Mouse (Mus musculus) spleen, adult 18-20 months (tissue): ENCODE measurements around the gene Fam20b.
"Not testable (repeated sequence)": the region's sequence is repeated elsewhere in the genome, so short reads cannot be mapped to it uniquely, and the experiment has no call there.

Experiments
- DNase-seq, 2 experiments: peaks; one replicate each; pipeline ENCODE4 v3.0.0; 2022; ENCODE audit warnings: mixed read lengths in 2 of 2

Gene Fam20b

GRCm38 (mm10) chr1:156669208-156669983 is 49.5 kb downstream of the Fam20b start:
- DNase-seq: no peak

DNA sequence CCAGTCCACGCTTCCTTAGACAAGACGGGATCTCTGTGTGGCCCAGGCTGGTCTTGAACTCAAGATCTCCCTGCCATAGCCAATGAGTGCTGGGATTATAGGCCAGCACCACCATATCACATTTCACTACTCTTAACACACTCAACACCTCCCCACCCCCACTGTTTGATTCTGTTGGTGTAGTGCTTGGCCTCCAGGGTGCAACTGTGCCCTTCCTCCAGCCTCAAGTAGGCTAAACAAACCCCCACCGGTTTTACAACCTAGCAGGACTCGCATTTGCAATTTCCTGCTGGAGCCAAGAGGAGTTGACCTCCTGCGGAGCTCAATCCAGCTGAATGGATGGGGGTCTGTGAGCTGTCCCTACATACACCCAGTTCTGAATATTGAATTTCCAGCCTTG is 50.3 kb downstream of the Fam20b start:
- DNase-seq: no peak

DNA sequence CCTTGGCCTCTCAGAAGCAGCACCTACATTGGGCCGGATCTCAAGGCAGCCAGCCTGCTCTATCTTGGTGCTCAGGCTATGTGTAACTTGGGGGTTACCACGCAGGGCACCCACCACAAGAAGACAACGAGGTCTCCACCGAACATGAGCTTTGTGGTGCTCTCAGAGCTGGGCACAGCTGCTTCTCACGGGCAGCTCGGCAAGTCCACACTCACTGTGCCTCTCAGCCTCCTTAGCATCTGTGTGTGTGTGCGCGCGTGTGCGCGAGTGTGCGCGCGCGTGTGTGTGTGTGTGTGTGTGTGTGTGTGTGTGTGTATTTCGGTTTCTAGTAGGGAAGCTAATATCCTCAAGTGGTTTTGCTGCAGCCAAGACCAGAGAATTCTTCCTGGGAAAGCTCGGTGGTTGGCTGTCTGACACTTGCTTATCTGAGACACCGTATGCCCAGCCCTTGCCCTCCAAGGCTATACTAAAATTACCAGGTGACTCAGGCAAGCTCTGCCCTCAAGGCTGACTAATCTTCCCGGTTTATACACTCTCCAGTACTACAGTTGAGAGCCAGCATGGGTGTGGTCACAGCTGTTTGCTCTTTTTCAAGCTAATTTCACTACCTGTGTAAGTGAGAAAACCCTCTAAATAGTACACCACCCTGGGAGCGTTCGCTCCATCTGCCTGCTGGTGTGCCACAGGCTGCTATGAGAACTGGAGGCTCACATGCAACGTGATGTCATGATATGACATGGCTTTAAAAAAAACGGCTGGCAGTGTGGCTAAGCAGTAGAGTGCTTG is 51.6 kb downstream of the Fam20b start:
- no peak for DNase-seq

GRCm38 (mm10) chr1:156665777-156666176 is 53.1 kb downstream of the Fam20b start:
- no peak for DNase-seq

DNA sequence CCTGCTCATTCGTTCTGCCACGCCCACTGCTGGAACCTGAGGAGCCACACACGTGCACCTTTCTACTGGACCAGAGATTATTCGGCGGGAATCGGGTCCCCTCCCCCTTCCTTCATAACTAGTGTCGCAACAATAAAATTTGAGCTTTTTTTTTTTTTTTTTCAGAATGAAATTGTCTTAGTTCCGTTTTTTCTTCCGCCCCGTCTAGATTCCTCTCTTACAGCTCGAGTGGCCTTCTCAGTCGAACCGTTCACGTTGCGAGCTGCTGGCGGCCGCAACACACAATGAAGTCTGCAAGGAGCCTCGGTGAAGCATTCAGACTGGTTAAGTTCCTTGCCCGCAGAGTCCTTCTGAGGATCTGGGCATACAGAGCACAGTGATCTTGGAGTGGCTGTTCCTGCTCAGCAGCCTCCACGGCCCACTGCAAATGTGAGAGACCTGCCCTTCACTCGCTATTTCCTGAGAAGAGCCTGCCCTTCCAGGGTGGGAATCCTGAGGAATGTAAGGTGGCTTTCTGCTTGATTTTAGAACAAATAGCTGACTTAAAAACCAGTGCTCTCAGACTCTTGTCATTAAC is 58.1 kb downstream of the Fam20b start:
- DNase-seq: not testable (repeated sequence)

DNA sequence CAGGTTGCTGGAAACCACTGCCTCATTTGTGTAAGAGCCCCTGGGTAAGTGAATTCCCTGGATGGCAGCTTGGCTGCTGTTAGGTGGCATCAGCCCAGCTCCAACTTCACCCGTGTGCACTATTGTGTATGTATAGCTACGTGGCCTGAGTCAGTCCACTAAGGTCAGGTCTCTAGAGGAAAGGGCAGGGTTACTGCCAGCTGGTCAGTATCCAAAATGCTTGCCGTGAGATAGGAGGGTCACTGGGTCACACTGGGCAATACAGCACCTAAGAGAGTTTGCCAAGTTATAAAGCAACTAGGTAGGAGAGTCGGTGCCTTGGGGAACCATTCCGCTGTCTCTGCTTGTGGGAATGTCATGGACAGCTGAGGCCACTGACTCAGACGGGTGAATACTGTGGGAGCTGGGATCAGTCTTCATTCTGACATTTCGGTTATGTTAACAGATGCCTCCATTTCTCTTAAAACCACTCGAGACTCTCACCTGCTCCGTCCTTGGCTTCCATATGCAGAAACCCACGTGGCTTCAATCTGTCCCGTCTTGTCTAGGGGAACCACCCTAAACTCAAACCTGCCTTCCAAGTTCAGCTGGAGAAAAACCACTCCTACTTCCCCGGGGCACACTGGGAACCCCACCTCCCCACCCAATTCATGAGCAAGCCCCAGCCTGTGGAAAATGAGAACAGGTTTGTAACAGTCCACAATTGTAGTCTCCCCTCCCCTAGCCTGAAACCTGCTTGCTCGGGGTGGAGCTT is 58.8 kb downstream of the Fam20b start:
- DNase-seq: no peak

DNA sequence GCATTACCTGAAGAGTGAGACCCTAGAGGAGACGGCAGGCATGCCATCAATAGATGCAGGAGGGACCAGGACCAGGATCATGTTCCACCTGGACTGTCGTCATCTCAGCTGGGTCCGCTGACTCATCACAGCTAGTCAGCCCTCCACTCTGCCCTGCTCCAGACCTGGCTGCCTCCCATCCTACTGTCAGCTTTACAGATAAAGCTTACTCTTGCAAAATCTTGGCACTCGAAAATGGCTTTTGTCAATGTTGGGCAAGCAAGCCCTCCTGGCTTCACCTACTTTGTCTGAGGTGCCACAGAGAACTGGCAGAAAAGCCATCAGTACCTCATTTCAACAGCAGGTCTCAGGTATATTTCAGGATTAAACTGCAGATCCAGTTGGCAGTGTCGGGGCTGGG is 60.2 kb downstream of the Fam20b start:
- DNase-seq: no peak

- no peak for DNase-seq
Measured at GRCm38 (mm10) chr1:156657523-156657922, 61.4 kb downstream of the Fam20b start.

GRCm38 (mm10) chr1:156654735-156655530 is 64.0 kb downstream of the Fam20b start:
- no peak for DNase-seq

DNA sequence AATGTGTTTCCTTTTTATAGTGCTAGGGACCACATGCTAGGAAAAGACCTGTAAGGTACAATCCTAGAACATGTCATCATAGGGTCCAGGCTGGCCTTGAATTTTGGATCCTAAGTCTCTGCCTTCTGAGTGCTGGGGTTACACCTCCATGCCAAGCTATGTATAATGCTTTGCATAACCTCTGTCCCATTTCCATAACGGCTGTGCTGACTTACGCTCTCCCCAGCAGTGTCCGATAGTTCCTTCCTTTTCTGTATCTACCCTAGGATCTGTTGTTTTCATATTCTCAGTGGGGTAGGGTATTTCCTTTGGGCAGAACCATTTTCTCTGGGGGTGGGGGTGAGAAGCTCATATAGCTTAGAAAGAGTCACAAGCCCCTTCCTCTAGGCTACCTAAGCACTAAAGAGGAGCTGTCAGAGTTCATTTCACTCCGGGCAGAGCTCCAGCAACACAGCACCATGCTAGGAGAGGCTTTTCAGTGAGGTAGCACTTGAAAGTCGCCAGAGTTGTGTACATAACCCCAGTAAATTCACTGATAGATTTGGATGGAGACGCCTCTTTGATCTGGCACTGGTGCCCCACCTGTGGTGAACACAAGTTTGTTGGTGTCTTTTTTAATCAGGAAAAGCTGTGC is 66.6 kb downstream of the Fam20b start:
- no peak for DNase-seq

GRCm38 (mm10) chr1:156650631-156651030 is 68.3 kb downstream of the Fam20b start:
- DNase-seq: no peak

DNA sequence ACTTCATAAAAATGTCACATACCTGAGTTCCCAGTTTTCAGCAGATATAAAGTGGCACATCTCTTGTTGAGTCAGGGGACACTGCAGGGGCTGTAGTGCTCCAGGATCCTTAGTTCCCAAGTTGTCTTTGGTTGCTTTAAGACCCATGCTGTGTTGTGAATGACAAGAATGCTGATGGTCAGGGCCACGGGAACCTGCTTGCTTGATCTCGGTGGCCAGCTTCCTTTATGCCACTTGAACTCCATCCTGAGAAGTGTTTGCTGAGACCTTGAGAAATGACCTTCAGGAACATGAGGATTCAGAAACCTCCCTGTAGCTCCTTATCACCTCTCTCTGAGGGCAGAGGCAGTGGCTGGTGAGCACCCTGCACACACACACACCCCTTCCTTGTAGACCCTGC is 70.2 kb downstream of the Fam20b start:
- no peak for DNase-seq

DNA sequence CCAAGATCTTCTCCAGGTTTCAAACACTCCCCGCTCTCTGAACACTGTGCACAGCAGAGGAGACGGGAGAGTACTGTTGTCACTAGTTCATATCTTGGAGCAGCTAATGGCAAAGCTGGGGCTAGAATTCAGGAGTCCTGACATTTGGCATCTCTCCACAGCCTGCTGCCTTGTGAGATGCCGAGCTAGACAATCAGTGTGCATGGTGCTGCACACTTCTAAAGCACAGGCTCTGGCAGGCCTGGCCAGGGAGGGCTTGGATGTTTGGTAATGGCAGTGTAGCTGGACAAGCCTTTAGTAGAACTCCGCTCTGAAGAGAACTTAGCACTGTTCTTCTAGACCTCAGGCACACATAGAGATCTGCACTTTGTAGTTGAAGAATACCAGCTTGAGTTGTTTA is 72.9 kb downstream of the Fam20b start:
- no peak for DNase-seq

DNA sequence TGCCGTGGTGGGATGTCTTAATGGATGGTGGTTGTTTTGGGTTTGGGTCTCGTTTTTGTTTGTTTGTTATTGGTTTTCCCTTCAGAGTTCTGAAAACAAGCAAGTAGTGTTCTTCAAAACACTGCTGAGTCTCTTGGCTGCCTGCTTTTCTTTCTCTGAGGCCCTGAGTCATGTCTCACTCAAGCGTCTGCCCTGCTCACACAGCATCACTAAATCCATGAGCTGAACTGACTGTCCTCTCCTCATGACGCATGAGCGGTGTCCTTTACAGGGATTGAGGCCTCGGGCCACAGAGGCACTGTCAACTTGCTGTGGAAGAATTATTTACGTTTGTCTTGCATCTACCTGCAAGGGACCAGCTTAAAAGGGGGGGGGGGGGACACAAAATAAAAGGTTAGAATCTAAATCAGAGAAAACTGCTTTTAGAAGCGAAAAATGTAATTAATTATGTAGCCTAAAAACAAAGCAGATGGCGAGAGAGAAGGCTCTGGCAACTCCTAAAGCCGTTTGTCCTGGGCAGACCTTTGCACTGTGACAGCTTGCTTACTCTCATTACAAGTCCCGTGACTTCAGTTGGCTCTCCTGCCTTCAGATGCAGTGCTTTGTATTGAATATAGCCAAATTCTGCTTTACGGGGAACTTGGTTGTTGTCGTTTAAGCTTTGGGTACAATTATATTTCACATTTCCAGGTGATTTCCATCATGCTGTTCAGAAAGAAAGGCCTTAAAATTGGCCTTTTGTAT is 73.9 kb downstream of the Fam20b start:
- DNase-seq: no peak

DNA sequence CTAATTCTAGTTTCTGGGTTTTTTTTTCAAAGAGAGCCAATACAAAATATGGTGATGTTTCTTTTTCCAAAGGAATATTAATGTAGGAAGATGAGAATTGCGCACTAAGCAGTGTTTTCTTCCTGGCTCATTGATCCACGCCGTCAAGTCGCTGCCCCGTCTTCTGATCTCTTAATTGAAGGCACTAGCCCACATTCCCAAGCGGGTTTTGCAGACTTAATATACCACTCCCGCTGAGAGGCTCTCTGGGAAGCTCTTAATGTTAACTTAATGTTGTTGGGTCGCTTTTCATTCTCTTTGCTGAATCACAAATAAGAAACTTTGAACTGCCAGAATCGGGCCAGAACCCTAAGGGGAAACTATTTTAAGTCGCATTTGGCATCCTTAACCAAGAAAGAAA is 74.8 kb downstream of the Fam20b start:
- no peak for DNase-seq

- DNase-seq: no peak
Measured at GRCm38 (mm10) chr1:156642813-156643212, 76.1 kb downstream of the Fam20b start.

DNA sequence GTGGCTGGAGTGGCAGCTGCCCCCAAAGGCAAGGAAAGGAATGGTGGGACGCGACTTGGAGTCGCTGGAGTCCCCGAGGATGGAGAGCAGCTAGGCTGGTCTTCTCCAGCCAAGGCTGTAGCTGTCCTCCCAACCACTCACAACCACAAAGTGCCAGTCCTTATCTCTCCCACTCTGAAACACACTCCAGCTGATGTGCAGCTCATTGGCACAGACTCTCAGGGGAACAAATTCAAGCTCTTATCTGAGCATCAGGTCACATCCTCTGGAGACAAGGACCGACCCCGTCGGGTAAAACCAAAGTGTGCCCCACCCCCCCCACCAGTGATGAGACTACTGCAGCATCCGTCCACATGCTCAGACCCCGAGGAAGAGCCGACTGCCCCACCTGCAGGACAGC is 77.1 kb downstream of the Fam20b start:
- no peak for DNase-seq

- DNase-seq: no peak
Measured at GRCm38 (mm10) chr1:156640577-156640976, 78.3 kb downstream of the Fam20b start.

- no peak for DNase-seq
Measured at GRCm38 (mm10) chr1:156639455-156639854, 79.4 kb downstream of the Fam20b start.

GRCm38 (mm10) chr1:156635148-156635547 is 83.7 kb downstream of the Fam20b start:
- DNase-seq: no peak

- no peak for DNase-seq
Measured at GRCm38 (mm10) chr1:156633095-156633494, 85.8 kb downstream of the Fam20b start.
